Mouse (Mus musculus): ENCODE measurements around the gene Ap2b1. TPM values are rescaled to one million over a fixed set of nuclear protein-coding genes. Genes with fewer than 3 reads are reported as not detected.

Ap2b1 gene
- total and polyA plus RNA-seq, 2 experiments from 2014 or later: 20.1 to 51.6 TPM

DNA sequence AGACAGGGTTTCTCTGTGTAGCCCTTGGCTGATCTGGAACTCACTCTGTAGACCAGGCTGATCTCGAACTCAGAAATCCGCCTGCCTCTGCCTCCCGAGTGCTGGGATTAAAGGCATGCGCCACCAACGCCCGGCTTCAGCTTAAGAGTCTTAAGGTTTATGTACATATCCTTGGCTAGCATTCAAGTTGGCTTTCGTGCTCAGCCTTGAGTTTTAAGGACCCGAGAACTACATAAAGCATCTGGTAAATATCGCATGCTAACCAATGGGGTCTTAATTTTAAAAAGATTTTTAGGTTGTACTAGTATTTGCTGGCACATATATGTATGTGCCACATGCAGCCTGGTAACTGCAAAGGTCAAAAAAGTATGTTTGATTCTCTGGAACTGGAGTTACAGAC, 900 bp downstream of the Ap2b1 start:
- no peak for TF ChIP-seq EP300 (IDR thresholded peaks at IDR 0.05; ENCODE audit: low read depth)
- H3K9me3 ChIP-seq (replicated peaks; ENCODE audit: control insufficient read depth, low read length): no peaks in the 10 kb centered on the region
- H3K4me2 ChIP-seq (ENCODE audit: low read depth, low read length): no peak overlapping the region
- no peak for ATAC-seq (ENCODE audit: insufficient read depth, low read depth)
- H3K36me3 ChIP-seq (replicated peaks; ENCODE audit: control insufficient read depth, insufficient read depth, low read length): peaks cover 26% of the 10 kb centered on the region
- H3K4me3 ChIP-seq (ENCODE audit: low read depth, low read length): no peak overlapping the region
- no peaks in the 10 kb centered on the region for H3K27me3 ChIP-seq (ENCODE audit: control insufficient read depth, insufficient read depth, low read length)
- no peak overlapping the region for H3K9ac ChIP-seq (replicated peaks; ENCODE audit: low read depth, low read length)
- DNase-seq (ENCODE audit: low spot score): no peak
- peaks cover 32% of the 10 kb centered on the region for H3K4me1 ChIP-seq (ENCODE audit: control insufficient read depth, insufficient read depth)
- WGBS: 93% methylated on average over 9 of the region's 9 CpGs
- H3K27ac ChIP-seq (ENCODE audit: low read depth): no peak overlapping the region

- H3K27ac ChIP-seq (ENCODE audit: low read depth): no peak overlapping the region
- peaks cover 10% of the 10 kb centered on the region for H3K36me3 ChIP-seq (replicated peaks; ENCODE audit: control insufficient read depth, insufficient read depth, low read length)
- peaks cover 35% of the 10 kb centered on the region for H3K4me1 ChIP-seq (ENCODE audit: control insufficient read depth, insufficient read depth)
- ATAC-seq (ENCODE audit: insufficient read depth, low read depth) (no peak), DNase-seq (ENCODE audit: low spot score) (no peak)
- H3K9ac ChIP-seq (replicated peaks; ENCODE audit: low read depth, low read length): no peak overlapping the region
- no peak overlapping the region for H3K4me3 ChIP-seq (ENCODE audit: low read depth, low read length)
- 65% methylated on average over 2 of the region's 2 CpGs for WGBS
- no peaks in the 10 kb centered on the region for H3K9me3 ChIP-seq (replicated peaks; ENCODE audit: control insufficient read depth, low read length)
- no peak overlapping the region for H3K4me2 ChIP-seq (ENCODE audit: low read depth, low read length)
- TF ChIP-seq EP300 (IDR thresholded peaks at IDR 0.05; ENCODE audit: low read depth) (no peak), CTCF (IDR thresholded peaks at IDR 0.05; ENCODE audit: low read depth) (no peak)
- no peaks in the 10 kb centered on the region for H3K27me3 ChIP-seq (ENCODE audit: control insufficient read depth, insufficient read depth, low read length)
Measured at GRCm38 (mm10) chr11:83301431-83301831, 2.6 kb downstream of the Ap2b1 start.

DNA sequence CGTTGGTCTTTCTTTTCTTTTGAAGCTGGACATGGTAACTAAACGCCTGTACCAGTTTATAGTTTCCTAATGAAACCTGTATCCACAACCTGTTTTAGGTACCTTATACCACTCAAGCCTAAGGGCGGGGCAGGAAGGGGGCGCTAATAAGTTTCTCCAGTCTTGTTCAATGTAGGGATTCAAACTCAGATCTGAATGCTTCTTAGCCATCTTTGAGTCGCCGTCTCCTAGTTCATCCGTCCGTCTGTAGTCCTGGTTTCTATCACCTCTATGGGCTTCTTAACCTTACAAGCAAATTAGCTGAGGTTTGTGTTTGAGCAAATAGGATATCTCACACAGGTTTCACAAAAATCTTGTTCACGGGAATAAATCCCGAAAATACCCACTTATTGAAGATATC, 3.3 kb downstream of the Ap2b1 start:
- H3K9ac ChIP-seq (replicated peaks; ENCODE audit: low read depth, low read length): peak overlapping the region; percentile 91
- peaks cover 35% of the 10 kb centered on the region for H3K4me1 ChIP-seq (ENCODE audit: control insufficient read depth, insufficient read depth)
- H3K27me3 ChIP-seq (ENCODE audit: control insufficient read depth, insufficient read depth, low read length): no peaks in the 10 kb centered on the region
- peak overlapping the region; percentile 77 for H3K4me3 ChIP-seq (ENCODE audit: low read depth, low read length)
- ATAC-seq (ENCODE audit: insufficient read depth, low read depth) (no peak), DNase-seq (ENCODE audit: low spot score) (no peak)
- H3K27ac ChIP-seq (ENCODE audit: low read depth): peak overlapping the region; percentile 92
- peak overlapping the region; percentile 74 for H3K4me2 ChIP-seq (ENCODE audit: low read depth, low read length)
- WGBS: 10% methylated on average over 10 of the region's 10 CpGs
- TF ChIP-seq EP300 (IDR thresholded peaks at IDR 0.05; ENCODE audit: low read depth): 0 out of 2 replicates have a peak, but pooled peaks have one; percentile 13
- no peak for TF ChIP-seq CTCF (IDR thresholded peaks at IDR 0.05; ENCODE audit: low read depth)
- no peaks in the 10 kb centered on the region for H3K9me3 ChIP-seq (replicated peaks; ENCODE audit: control insufficient read depth, low read length)
- peaks cover 4% of the 10 kb centered on the region; the same call in 1 of the 2 replicates for H3K36me3 ChIP-seq (replicated peaks; ENCODE audit: control insufficient read depth, insufficient read depth, low read length)

GRCm38 (mm10) chr11:83302526-83303251, 3.9 kb downstream of the Ap2b1 start, which contains the start of gene Pex12:
Gene Pex12, minus strand, starts transcription at chr11:83302586.
- WGBS: 0% methylated on average over 51 of the region's 51 CpGs
- peaks cover 29% of the 10 kb centered on the region for H3K4me1 ChIP-seq (ENCODE audit: control insufficient read depth, insufficient read depth)
- no peaks in the 10 kb centered on the region for H3K36me3 ChIP-seq (replicated peaks; ENCODE audit: control insufficient read depth, insufficient read depth, low read length)
- peak; percentile 73 for ATAC-seq (ENCODE audit: insufficient read depth, low read depth)
- no peaks in the 10 kb centered on the region for H3K27me3 ChIP-seq (ENCODE audit: control insufficient read depth, insufficient read depth, low read length)
- peak within 1 kb of the TSS; percentile 92 for H3K27ac ChIP-seq (ENCODE audit: low read depth)
- peak within 1 kb of the TSS; percentile 77 for H3K4me3 ChIP-seq (ENCODE audit: low read depth, low read length)
- peak within 1 kb of the TSS; percentile 74 for H3K4me2 ChIP-seq (ENCODE audit: low read depth, low read length)
- H3K9me3 ChIP-seq (replicated peaks; ENCODE audit: control insufficient read depth, low read length): no peaks in the 10 kb centered on the region
- DNase-seq (ENCODE audit: low spot score): peak; percentile 95
- TF ChIP-seq CTCF (IDR thresholded peaks at IDR 0.05; ENCODE audit: low read depth) (no peak; the same call in 1 of the 2 replicates), EP300 (IDR thresholded peaks at IDR 0.05; ENCODE audit: low read depth) (peak; percentile 41; the same call in 1 of the 2 replicates)
- H3K9ac ChIP-seq (replicated peaks; ENCODE audit: low read depth, low read length): peak within 1 kb of the TSS; percentile 91

DNA sequence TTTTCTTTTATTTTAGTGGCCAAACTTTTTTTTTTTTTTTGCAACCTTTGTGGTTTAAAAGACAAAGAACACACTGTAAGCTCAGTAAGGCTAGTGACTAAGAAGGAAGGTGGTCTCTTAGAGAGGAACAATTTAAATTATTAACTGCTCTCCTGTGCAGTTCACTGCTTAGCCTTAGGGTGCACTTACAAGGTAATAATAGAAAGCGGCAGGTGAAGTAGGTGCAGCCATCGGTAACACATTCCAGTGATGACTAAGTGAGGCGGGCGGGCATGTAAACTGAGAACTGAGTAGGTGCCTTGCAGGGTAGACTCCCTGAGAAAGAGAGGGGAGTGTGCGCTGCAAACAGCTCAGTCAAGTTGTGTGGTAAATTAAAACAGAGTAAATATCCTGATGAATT, 4.9 kb downstream of the Ap2b1 start:
- Histone ChIP-seq H3K4me2 (ENCODE audit: low read depth, low read length) (peak overlapping the region; percentile 74), H3K27me3 (ENCODE audit: control insufficient read depth, insufficient read depth, low read length) (no peaks in the 10 kb centered on the region), H3K9me3 (replicated peaks; ENCODE audit: control insufficient read depth, low read length) (no peaks in the 10 kb centered on the region), H3K36me3 (replicated peaks; ENCODE audit: control insufficient read depth, insufficient read depth, low read length) (peaks cover 4% of the 10 kb centered on the region), H3K4me1 (ENCODE audit: control insufficient read depth, insufficient read depth) (peaks cover 23% of the 10 kb centered on the region), H3K9ac (replicated peaks; ENCODE audit: low read depth, low read length) (peak overlapping the region; percentile 91; the same call in 1 of the 2 replicates), H3K27ac (ENCODE audit: low read depth) (no peak overlapping the region; the same call in 1 of the 2 replicates), H3K4me3 (ENCODE audit: low read depth, low read length) (peak overlapping the region; percentile 77)
- TF ChIP-seq CTCF (IDR thresholded peaks at IDR 0.05; ENCODE audit: low read depth) (no peak), EP300 (IDR thresholded peaks at IDR 0.05; ENCODE audit: low read depth) (no peak)
- DNase-seq (ENCODE audit: low spot score): no peak
- no peak for ATAC-seq (ENCODE audit: insufficient read depth, low read depth)
- 28% methylated on average over 5 of the region's 5 CpGs for WGBS

All from heart, postnatal 0 days (tissue).